Mouse (Mus musculus) adrenal gland, postnatal 10 days (tissue): ENCODE results near the gene Ackr1. TPM values are rescaled to one million over a fixed set of nuclear protein-coding genes. Genes with fewer than 3 reads are reported as not detected.
"Not testable (repeated sequence)": the region's sequence is repeated elsewhere in the genome, so short reads cannot be mapped to it uniquely, and the experiment has no call there.

ENCODE experiments used
- DNase-seq: peaks from one replicate; pipeline ENCODE4 v3.0.0; 2021; ENCODE audit warnings: mixed read lengths
- total RNA-seq, 2 experiments: library from RNA; stranded (reverse); gene quantifications; 2 replicates each; pipeline ENCODE4 v1.2.3; 2021

Gene Ackr1
- total RNA-seq, 2 experiments from 2014 or later, result 4.5 to 5.5 TPM

DNA sequence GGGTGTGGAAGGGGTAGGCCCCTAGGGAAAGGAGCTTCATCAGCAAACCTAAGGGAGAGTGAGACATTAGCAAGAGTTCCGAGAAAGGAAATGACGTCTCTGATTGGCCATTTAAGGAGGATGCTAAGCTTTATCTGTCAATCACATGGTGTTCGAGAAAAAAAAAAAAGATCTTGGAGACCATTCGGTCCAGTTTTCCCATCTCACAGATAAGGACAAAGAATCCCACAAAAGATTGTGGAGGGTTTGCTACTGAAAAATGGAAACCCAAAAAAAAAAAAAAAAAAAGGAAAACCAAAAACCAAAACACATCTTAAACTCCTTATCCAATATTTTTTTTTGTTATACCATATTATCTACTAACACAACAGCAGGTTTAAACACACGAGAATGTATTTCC lies 15.6 kb upstream of the Ackr1 start:
- no peak for DNase-seq

DNA sequence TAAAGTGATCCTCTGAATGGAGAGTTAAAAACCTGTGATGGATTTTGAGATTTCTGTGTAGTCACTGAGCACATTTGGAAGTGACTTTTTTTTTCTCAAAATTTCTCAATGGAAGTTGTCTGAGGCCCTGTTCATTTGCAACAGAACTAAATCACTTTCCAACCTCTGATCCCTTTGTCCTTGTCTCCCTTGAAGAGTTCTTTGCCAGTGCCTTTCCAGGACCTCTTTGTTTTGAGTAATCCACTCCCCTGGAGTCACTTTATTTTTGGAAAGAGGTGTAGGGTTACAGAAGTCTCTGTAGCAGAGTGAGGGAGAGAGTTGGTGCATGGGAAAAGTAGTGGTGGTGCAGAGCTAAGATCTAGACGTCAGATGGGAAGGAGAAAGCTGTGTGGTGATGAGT lies 15.0 kb upstream of the Ackr1 start:
- DNase-seq, result no peak

DNA sequence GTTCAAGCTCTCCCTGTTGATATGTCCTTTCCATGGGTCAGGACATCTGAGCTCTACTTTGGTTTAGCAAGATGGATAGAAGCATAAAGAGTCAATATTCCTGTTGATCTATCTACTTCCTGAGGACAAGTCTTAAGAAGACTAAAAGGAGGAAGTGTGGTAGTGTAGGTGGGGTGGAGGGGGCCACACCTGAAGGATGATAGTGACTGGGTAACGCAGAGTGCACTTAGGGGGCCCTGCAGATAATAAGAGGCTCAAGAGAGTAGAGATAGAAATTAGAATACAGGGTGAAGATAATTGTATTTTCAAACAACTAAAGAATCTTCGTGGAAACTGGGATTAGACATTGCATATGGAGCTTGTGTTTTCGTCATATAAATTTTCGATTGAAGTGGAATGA lies 11.6 kb upstream of the Ackr1 start:
- DNase-seq, result no peak

DNA sequence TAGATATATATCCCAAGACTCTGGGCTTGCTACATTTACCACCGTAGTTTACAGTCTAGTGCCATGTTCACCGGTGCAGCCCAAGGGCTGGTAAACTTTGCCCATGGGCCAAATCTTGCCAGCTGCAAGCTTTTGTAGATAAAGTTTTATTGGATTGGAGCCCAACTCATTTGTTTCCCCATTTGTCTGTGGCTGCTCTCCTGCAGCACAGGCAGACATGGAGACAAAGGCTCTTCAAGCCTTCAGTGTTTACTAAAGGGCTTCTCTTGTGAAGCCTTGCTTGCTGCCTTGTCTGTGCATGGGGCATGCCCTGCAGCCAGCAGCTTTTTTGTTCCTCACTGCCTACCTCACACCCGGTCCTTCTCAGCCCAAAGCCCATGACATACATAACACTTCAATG lies 10.4 kb upstream of the Ackr1 start:
- no peak for DNase-seq

DNA sequence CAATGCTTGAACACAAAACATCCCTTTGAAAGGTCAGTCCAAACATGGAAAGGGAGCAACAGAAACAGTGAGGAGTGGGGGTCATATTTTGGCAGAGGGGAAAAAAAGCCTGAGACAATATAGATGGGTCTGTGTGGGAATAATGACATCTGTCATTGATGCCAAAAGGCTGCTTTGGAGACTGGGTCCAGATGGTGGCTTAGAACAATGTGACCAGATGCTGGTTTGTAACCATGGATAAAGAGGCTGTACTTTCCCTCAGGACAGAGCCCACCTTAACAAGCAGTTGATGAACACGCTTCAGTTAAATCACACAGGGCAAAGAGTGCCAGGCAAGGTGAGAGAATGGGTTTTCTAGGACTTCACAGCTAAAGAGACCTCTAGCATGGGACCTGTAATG lies 8.9 kb upstream of the Ackr1 start:
- no peak for DNase-seq

DNA sequence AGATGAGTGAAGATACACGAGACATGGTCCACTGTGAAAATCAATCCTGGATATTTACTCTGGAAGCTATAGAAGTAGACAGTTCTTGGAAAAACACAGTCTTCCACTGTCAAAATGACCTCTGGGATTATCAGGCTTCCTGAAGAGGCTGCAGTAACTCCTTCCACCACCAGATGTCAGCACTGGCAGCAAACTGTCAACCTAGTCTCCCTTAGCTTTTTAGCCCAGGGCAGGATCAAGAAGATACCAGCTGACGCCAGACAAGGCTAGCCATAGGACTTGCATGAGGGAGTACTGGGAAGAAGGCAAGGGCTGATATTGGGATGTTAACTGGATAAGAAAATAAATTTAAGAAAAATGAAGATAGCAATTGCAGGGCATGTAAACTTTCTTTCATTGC lies 6.0 kb upstream of the Ackr1 start:
- peak; percentile 61 for DNase-seq

DNA sequence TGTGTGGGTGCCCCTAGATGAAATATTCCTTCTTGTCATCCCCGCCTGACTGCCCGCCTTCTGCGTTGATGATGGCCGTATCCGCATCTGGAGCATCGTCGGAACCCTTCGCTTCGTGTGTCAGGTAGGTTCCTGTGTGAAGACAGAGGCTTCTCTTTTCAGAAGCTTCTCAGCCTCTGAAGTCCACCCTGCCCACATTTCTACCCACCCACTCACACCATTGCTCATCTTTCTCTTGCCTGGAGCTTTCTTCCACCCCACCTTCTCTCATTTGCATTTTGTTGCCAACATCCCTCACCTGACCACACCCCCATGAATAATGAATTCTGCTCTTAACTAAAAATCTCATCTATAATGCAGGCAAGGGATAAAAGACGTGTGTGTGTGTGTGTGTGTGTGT lies 3.5 kb upstream of the Ackr1 start:
- no peak for DNase-seq

DNA sequence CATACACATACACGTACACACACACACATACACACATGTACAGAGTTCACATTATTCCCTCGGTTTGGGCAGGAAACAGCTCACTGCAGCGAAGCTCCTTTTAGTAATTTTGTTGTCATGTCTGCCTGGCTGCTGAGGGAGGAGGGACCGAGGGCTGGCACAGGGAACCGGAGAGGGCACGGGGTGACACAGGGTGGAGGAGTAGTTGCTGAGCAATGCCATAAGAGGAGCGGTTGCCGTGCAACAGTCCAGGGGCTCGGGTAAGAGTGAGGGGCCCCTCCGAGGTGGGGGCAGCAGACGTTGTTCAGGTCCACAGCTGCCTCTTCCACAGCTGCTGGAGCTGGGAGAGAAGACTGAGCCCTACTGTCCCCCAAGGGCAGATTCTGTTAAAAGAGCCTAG lies 2.4 kb upstream of the Ackr1 start:
- no peak for DNase-seq

DNA sequence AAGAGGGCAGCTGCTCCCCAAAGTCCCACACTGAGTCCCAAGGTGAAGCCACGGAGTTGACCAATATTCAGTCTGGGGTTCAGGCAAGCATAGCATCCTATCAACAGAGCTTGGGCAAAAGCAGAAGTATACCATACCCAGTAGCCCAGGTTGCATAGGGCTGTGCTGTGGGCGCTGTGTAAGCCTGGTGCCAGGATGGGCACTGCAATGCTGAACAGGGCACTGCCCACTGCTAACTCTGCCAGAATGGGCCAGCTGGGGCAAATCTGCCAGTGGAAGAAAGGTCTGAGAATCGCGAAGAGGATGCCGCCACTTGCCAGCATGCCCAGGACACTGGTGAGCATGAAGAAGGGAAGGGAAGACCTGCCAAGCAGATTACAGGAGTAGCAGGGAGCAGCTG lies 1.1 kb downstream of the Ackr1 start:
- no peak for DNase-seq

DNA sequence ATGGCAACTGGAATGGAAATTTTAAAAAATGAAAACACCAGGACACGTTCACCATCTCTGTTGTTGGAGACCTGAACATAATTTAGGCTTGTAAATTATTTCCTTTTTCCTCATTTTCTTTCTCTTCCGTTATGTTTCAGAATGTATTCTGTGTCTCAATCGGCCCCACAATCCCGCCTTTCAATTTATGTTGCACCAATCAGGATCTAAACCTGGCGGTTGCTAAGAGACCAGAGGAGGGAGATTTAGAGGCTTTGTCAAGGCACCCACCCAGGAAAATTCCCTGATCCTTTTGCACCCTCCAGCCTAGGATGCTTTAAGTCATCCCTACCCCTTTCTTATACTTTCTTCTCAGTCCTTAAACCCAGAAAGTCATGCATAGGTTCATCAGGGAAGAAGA lies 3.8 kb downstream of the Ackr1 start:
- DNase-seq, result no peak

DNA sequence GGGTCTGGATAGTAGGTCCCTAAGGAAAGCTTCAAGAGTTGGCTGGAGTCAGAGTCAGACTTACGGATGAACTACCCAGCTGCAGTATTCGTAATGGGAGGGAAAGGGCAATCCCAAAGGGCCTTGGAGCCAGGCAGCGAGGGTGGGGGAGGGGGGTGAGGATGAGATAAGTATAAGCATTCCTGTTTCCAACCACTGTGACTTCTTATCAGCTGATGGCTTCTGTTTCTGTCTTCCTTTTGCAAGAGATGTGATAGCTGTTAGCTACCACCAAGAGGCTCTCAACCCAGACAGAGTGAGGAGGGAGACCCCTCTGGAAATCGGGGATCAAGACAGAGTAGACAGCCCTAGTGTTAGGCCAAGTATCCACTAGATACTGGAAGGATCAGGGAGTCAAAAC lies 4.4 kb downstream of the Ackr1 start:
- no peak for DNase-seq

DNA sequence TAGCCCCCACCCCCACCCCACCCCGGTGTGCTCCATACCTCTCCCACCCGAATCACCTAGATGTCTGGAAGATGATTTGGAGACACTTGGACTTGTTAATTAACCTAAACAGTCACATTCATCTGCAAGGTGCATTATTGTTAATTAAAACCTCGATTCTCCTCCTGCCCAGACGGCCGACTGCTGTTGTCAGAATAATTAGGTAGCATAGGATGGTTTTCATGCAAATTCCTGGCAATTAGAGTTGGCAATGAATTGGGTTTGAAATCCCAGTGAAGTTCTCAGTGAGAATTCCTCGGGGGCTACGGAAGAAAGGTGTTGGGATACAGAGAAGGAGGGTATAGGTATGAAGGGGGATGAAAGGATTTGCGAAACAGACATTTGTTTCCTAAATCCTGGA lies 5.1 kb downstream of the Ackr1 start:
- no peak for DNase-seq

DNA sequence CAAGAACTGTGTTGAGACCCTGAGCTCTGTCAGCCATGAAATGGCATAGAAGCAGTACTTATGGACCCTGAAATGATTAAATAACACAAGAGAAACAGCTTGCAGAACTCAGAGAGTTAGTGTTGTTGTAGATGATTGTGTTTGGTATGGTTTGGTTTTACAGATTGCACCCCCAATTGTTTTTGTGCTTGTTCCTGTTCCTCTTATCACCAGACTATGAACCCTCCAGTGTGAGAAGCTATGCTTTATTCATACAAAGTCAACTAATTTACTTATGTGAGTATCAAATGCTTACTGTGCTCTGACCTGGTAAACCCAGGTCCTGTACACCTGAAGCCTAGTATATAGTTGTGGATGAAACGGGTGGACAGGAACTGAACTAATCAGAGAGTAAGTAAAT lies 7.0 kb downstream of the Ackr1 start:
- no peak for DNase-seq

DNA sequence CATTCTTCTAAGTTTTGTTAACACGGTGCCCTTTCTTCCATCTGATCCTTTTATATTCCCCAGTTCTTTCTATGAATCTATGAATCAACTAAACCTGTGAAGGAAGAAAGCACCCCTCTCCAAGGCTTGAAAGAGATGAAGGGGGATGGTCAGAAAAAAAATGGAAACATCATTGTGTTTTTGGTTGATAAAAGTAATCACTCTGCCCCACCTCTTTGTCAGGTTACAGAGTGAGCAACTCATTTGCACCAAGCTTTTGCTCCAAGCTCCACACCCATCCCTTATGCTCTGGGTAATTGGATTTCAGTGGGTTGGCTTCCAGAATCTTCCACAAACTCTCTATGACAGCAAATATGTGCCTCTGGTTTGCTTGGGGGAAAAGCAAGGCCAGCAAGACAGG lies 8.2 kb downstream of the Ackr1 start:
- no peak for DNase-seq

DNA sequence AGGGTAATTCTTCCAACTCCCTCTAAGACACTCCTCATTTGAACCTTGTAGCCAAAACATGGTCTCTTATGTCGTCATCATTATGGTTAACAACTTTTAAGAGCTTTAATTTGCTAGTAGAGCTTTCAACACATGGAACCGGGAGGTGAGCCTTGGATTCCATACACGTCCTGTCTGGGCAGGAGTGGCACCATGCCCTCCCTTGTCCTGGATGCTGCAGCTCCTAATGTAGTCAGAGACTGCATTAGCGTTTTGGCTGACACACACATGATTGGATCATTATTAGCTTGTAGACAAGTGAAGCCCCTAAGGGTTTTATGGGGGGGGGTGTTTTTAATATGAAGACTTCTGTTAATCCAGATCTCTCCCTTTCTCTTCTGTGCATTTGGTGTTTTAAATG lies 8.6 kb downstream of the Ackr1 start:
- DNase-seq, result no peak

DNA sequence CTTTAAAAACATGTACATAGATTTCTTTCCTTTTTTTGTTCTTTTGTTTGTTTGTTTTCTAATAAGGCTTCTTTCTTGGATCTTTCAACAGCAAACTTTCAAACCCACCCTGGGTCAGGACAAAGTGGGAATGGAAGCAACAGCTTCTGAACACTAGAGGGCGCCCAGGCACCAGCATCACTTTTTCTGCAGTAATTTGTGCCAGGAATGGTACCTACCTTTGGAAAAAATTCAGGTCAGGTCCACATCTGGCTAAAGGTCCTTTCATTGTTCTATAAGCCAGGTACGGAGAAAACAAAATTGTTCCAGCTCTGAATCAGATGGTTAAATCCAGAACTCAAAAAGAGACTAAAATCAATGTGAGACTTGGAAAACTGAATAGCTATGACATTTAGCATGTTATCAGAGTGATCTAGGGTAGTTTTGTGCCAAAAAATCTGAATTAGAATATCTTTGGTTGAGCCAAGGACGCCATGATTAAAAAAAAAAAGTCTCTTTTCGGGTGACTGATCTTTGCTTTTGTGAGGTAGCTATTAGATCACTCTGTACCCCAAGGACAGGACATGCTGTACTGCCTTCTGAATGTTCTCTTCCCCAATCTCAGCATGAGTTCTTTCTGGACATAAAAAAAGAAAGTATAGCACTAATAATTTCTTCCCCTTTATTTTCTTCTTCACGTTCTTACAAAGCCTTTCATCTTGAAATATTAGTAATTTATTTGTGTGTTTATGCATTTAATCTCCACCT lies 9.5 kb downstream of the Ackr1 start:
- DNase-seq, result peak; percentile 62

DNA sequence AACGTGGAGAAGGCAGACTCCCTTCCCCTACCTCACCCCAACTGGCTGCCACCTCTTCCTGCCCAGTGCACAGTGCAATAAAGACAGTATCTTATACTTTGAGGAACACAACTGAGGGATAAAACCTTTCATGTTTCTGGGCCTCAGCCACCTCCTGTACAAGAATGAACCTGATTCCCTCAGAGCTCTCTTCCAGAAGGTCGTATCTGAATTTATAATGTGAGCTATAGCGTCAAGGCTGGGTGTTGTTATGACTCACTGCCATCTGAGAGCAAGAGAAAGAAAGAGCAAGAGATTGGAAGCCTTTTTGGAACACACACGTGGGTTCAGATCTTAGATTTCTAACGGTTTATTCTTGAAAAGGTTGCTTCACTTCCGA lies 11.3 kb downstream of the Ackr1 start:
- DNase-seq, result no peak

DNA sequence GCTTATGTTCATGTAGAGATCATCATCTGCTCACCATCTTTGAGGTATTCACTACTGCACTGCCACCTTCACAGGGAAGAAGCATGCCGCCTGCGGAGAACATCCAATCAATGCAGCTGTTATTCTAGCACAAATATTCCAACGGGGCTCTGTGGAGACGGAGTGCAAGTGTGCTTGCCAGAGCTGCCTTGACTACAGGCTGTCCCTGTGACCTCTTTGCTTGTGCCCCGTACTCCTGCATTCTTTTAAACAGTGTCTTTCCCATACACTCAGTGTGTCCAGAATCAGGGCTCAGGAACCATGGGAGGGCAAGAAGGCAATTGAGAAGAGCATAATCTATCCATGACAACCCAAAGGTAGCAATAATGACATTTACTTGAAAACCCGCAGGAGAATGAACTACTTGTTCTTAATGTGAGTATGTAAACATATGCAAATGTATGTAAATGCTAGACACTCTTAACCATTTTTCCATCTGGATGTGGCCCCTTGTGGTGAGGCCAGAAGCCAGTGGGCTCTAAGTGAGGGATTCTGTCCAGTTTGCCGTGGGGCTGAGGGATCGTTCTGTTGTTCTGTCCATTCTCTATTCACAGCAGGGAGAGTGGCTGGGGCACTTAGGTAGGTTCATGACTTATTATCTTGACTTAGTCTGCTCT lies 11.8 kb downstream of the Ackr1 start:
- DNase-seq, result no peak

DNA sequence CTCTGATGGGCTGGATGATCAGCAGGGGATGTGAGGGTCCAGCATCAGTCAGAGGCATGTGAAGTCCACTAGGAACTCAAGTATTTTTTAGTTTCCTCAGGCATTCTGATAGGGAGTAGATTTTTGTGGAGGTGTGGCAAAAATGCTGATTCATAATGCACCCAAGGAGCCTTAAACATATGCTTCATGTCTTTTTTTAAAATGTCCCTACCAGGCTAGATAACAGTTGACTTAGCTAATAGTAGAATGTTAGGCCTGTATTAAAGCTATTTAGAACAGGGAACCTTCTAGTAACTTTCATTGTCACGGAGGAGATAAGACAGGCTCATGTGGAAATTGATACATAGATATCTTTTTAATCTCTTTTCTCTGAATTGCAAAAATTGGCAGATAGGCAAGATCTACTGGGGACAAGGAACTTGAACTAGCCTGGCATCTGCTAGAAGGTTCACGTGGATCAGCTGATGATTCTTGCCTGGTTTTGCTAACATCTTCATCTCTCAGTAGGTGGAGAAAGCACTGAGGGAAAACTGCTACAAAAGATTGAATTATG lies 15.5 kb downstream of the Ackr1 start:
- DNase-seq, result no peak

DNA sequence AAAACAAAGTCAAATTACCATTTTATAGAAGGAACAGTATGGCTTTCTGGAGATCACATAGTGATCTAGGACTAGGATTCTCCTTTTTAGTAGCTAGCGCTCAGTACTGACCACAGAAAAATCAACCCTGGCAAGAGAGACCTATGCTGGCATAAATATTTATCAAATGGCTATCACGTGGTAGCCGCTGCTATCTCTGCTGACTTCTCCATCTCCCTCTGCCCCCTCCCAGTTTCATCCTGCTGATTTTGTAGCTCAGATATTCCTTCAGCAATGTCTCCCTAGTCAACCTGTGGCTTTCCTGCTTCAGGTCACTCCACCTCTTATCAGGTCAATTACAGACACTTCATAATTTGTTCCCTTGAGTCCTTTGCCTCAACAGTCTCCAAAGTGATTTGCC lies 17.8 kb downstream of the Ackr1 start:
- DNase-seq, result no peak

DNA sequence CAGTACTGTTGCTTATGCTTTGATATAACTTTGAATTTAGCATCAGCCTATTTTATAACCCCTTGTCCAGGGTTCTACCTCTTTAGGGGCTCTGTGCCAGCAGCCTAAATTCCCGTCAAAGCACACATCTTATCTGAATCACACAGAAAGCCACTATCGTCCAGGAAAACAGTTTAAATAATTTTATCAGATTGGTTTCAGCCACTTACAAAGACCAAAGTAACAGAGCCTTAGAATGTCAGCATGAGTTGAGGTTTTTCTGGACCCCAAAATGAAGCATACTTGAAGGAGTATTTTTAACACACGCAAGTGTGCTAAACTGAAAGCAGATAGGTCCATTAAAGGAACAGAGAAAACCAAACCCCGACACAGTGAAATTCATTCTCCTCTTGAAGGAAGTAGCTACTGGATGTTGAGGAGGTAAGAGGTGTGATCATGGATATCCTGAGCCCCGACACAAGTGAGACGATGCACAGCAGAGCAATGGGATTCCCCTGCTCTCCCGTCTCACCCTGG lies 20.0 kb downstream of the Ackr1 start:
- DNase-seq, result not testable (repeated sequence)

DNA sequence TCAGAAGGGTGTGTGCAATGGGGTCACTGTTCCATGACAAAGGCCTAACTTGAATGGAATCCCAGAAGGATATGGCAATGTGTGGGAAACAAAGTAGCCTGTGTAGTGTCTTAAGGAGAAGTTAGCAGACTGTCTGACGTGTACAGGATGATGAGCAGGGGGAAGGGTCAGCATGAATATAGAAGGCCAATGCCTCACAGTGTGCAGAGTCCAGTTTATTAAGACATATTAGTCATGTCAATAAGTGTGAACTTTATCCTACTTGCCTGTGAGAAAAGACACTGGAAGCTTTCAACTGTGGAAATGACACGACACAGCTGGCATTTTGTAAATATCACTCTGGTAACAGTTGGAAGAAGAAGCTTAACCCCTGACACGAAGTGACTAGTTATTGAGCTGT lies 30.8 kb downstream of the Ackr1 start:
- not testable (repeated sequence) for DNase-seq
